Mouse (Mus musculus) kidney, adult 2 months (tissue): ENCODE data around the gene Tmeff2.

Experiments used
- CTCF ChIP-seq: fragments of 200-500 bp; conservative IDR thresholded peaks from 2 replicates; pipeline ENCODE4 v1.5.1; 2011; ENCODE audit warnings: low read depth, mild to moderate bottlenecking, control low read depth, low read length, moderate library complexity, mixed read lengths; ENCODE audit not compliant: insufficient read depth, insufficient read length
- POLR2A ChIP-seq: fragments of 200-500 bp; IDR thresholded peaks from one replicate; pipeline ENCODE4 v1.6.1; 2011; ENCODE audit warnings: low read depth, low read length, control low read depth

GRCm38 (mm10) chr1:51064549-51064948 is 164.1 kb downstream of the Tmeff2 start:
- TF ChIP-seq POLR2A (no peak), CTCF (no peak)
